Mouse (Mus musculus): ENCODE measurements at regions not wholly inside any gene's neighbourhood (a gene's known extent, or its start where the extent isn't known, plus 50 kb on each side); places are given as distances from the start of the nearest gene placed in this dataset.

DNA sequence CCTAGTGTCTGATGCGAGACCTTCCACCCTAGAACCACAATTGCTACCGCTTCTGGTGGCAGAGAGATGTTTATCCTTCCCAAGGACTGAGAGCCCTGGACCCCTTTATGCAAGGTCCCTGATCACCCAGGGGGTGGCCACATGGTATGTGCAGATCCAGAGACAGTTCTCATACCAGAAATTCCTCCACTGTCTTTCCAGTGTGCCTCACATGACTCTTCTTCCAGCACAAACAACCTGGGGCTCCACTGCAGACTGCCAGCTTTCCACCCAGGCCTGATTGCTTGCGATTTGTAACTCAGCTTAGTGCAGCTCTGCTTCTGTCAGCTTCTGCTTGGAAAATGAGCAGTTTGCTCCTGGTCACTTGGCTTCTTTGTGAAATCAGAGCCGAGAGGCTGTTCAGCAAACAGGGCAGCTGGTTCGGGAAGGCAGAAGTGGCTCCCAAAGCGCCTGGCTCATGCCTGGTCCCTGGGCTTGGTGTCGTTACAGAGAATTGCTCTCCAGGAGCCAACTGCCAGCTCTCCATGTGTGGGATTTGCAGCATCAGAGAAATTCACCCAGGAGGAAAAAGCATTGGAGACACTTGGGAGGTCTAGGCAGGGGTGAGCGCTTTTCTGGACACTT is 174.9 kb upstream of the Lef1 start:
- Histone ChIP-seq H3K4me3 (replicated peaks; ENCODE audit: low read length) (no peak overlapping the region), H3K27ac (no peak overlapping the region), H3K4me2 (replicated peaks) (no peak overlapping the region), H3K27me3 (ENCODE audit: control insufficient read depth, insufficient read depth, low read length) (no peaks in the 10 kb centered on the region), H3K36me3 (replicated peaks; ENCODE audit: control insufficient read depth, insufficient read depth) (no peaks in the 10 kb centered on the region), H3K4me1 (replicated peaks; ENCODE audit: control insufficient read depth, insufficient read depth, low read length) (no peaks in the 10 kb centered on the region), H3K9ac (no peak overlapping the region), H3K9me3 (ENCODE audit: control insufficient read depth, low read length) (no peaks in the 10 kb centered on the region)
- ATAC-seq (ENCODE audit: low FRiP score) (no peak), DNase-seq (ENCODE audit: low spot score) (no peak)
- 75% methylated on average over 8 of the region's 8 CpGs for WGBS

DNA sequence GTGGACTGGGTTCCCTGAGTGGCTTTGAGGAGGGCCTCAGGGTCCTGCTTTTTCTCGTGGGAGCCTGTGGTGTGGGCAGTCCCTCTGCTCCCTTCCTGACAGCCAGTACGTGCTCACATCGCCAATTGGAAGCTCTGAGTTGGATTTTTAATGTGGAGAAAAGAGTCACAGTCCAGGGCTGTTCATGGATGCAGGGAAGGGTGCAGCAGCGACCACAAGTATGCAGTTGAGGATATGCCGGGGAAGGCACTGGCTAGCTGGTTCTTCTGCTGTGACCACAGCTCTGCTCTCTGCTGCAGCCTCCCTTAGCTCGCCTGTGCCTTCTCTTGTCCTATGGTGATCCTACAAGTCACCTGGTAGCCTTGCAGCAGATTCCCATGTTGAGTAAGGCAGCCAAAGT is 177.5 kb upstream of the Lef1 start:
- H3K9ac ChIP-seq = no peak overlapping the region
- H3K4me3 ChIP-seq (replicated peaks; ENCODE audit: low read length) = no peak overlapping the region
- no peaks in the 10 kb centered on the region for H3K36me3 ChIP-seq (replicated peaks; ENCODE audit: control insufficient read depth, insufficient read depth)
- 74% methylated on average over 6 of the region's 6 CpGs for WGBS
- DNase-seq (ENCODE audit: low spot score) (no peak), ATAC-seq (ENCODE audit: low FRiP score) (no peak)
- H3K27ac ChIP-seq = no peak overlapping the region
- H3K27me3 ChIP-seq (ENCODE audit: control insufficient read depth, insufficient read depth, low read length) = no peaks in the 10 kb centered on the region
- no peak overlapping the region for H3K4me2 ChIP-seq (replicated peaks)
- H3K9me3 ChIP-seq (ENCODE audit: control insufficient read depth, low read length) = no peaks in the 10 kb centered on the region
- H3K4me1 ChIP-seq (replicated peaks; ENCODE audit: control insufficient read depth, insufficient read depth, low read length) = no peaks in the 10 kb centered on the region

DNA sequence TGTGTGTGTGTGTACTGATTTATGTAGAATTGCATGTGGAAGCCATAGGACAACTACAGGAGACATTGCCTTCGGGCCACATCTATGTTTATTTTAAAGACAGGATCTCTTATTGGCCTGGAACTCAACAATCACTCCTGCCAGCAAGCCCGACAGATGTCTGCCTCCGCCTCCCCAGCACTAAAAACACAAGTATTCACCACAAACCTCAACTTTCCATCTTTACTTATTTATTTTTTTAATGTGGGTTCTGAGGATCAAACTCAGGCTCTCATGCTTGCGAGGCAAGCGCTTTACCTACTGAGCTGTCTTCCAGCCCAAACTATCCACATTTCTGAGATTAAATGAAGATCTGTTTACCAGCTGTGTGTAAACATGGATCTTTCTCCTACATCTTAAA is 178.0 kb upstream of the Lef1 start:
- H3K27me3 ChIP-seq (ENCODE audit: control insufficient read depth, insufficient read depth, low read length) = no peaks in the 10 kb centered on the region
- WGBS = 98% methylated on average over 5 of the region's 5 CpGs
- DNase-seq (ENCODE audit: low spot score) (no peak), ATAC-seq (ENCODE audit: low FRiP score) (no peak)
- H3K4me3 ChIP-seq (replicated peaks; ENCODE audit: low read length) = no peak overlapping the region
- no peaks in the 10 kb centered on the region for H3K36me3 ChIP-seq (replicated peaks; ENCODE audit: control insufficient read depth, insufficient read depth)
- H3K9ac ChIP-seq = no peak overlapping the region
- no peaks in the 10 kb centered on the region for H3K4me1 ChIP-seq (replicated peaks; ENCODE audit: control insufficient read depth, insufficient read depth, low read length)
- H3K9me3 ChIP-seq (ENCODE audit: control insufficient read depth, low read length) = no peaks in the 10 kb centered on the region
- H3K27ac ChIP-seq = no peak overlapping the region
- H3K4me2 ChIP-seq (replicated peaks) = no peak overlapping the region

DNA sequence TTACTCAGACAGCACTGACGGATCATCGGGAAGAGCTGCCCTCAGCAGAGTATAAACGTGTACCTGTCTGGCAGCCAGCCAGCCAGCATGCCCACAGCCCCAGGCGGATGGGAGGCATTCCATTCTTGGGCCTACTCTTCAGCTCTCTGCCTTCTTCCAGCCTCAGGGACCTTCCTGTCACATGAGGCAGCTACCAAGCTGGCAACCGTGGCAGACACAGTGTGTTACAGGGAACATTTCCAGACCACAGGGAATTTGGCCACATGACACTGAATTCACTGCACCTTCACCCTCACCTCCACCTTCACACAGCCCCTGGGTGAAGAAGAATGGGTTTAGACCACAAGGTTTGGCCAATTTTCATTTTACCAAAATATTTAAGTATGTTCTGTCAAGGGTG is 185.3 kb upstream of the Lef1 start:
- no peak overlapping the region for H3K4me2 ChIP-seq (replicated peaks)
- no peak for DNase-seq (ENCODE audit: low spot score)
- no peak overlapping the region for H3K4me3 ChIP-seq (replicated peaks; ENCODE audit: low read length)
- H3K36me3 ChIP-seq (replicated peaks; ENCODE audit: control insufficient read depth, insufficient read depth) = no peaks in the 10 kb centered on the region
- no peaks in the 10 kb centered on the region for H3K9me3 ChIP-seq (ENCODE audit: control insufficient read depth, low read length)
- H3K27me3 ChIP-seq (ENCODE audit: control insufficient read depth, insufficient read depth, low read length) = no peaks in the 10 kb centered on the region
- WGBS = 59% methylated on average over 5 of the region's 5 CpGs
- H3K27ac ChIP-seq = no peak overlapping the region
- H3K4me1 ChIP-seq (replicated peaks; ENCODE audit: control insufficient read depth, insufficient read depth, low read length) = peaks cover 19% of the 10 kb centered on the region; the same call in 1 of the 2 replicates
- no peak for ATAC-seq (ENCODE audit: low FRiP score)
- no peak overlapping the region for H3K9ac ChIP-seq

DNA sequence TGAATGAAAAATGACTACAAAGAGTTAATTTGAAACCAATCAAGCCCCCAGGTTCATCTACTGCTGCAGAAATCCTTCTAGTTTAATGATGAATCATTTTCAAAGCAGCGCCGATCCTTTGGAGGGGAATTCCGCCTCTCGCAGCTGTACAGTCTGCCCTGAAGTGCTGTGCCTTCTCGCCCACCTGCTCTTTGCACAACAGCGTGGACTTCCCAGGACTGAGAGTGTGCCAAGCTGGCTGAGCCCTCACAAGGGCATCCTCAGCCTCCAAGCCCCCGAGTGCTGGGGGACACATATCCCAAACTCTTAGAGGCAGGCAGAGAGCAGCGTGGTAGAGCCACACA is 186.7 kb upstream of the Lef1 start:
- H3K4me1 ChIP-seq (replicated peaks; ENCODE audit: control insufficient read depth, insufficient read depth, low read length) = peaks cover 19% of the 10 kb centered on the region; the same call in 1 of the 2 replicates
- H3K27me3 ChIP-seq (ENCODE audit: control insufficient read depth, insufficient read depth, low read length) = no peaks in the 10 kb centered on the region
- no peak for ATAC-seq (ENCODE audit: low FRiP score)
- DNase-seq (ENCODE audit: low spot score) = no peak
- peak overlapping the region; percentile 38 for H3K4me2 ChIP-seq (replicated peaks)
- 34% methylated on average over 8 of the region's 8 CpGs for WGBS
- H3K9me3 ChIP-seq (ENCODE audit: control insufficient read depth, low read length) = no peaks in the 10 kb centered on the region
- H3K9ac ChIP-seq = 0 out of 2 replicates have a peak overlapping the region, but pooled peaks have one; percentile 10
- H3K4me3 ChIP-seq (replicated peaks; ENCODE audit: low read length) = no peak overlapping the region; the same call in 1 of the 2 replicates
- H3K27ac ChIP-seq = no peak overlapping the region
- no peaks in the 10 kb centered on the region for H3K36me3 ChIP-seq (replicated peaks; ENCODE audit: control insufficient read depth, insufficient read depth)

DNA sequence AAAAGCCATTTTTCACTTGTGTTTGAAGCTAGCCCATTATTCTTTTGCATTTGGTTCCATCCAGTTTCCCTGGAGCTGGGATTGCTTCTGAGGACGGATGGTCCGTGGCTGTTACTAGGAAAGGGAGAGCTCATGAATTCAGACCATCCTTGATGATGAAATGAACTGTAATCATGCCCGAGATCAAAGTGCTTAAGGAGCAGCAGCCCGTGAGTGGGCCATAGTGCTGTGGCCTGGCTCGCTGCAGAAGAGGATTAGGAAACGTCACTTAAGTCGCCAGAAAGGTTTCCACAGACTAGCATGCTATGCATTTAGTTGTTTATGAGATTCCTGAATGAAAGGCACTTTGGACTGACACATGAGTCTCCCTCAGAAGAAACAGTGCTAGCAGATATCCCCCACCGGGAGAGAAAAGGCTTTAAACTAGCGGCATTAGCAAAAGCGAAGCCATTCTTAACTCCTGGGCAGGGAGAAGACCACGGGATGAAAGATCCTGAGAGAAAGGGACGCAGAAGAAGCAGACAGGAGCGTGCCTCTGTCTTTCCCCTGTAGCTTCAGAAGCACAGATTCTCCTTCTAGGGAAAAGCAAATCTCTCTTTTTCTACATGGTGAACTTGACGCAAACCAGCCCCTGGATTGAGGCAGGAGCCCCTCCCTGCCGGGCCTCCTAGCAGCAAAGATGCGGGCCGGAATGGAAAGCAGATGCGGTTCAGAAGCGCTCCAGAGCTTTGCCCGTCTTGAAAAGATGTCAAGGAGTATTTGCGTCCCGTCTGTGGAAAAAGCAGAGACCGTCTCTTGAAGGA is 187.3 kb upstream of the Lef1 start:
- H3K27ac ChIP-seq = 0 out of 2 replicates have a peak overlapping the region, but pooled peaks have one; percentile 2
- no peaks in the 10 kb centered on the region for H3K27me3 ChIP-seq (ENCODE audit: control insufficient read depth, insufficient read depth, low read length)
- no peak for DNase-seq (ENCODE audit: low spot score)
- no peaks in the 10 kb centered on the region for H3K36me3 ChIP-seq (replicated peaks; ENCODE audit: control insufficient read depth, insufficient read depth)
- WGBS = 23% methylated on average over 23 of the region's 23 CpGs
- ATAC-seq (ENCODE audit: low FRiP score) = no peak
- H3K9ac ChIP-seq = 0 out of 2 replicates have a peak overlapping the region, but pooled peaks have one; percentile 10
- peak overlapping the region; percentile 38 for H3K4me2 ChIP-seq (replicated peaks)
- no peak overlapping the region; the same call in 1 of the 2 replicates for H3K4me3 ChIP-seq (replicated peaks; ENCODE audit: low read length)
- H3K9me3 ChIP-seq (ENCODE audit: control insufficient read depth, low read length) = no peaks in the 10 kb centered on the region
- peaks cover 19% of the 10 kb centered on the region; the same call in 1 of the 2 replicates for H3K4me1 ChIP-seq (replicated peaks; ENCODE audit: control insufficient read depth, insufficient read depth, low read length)

DNA sequence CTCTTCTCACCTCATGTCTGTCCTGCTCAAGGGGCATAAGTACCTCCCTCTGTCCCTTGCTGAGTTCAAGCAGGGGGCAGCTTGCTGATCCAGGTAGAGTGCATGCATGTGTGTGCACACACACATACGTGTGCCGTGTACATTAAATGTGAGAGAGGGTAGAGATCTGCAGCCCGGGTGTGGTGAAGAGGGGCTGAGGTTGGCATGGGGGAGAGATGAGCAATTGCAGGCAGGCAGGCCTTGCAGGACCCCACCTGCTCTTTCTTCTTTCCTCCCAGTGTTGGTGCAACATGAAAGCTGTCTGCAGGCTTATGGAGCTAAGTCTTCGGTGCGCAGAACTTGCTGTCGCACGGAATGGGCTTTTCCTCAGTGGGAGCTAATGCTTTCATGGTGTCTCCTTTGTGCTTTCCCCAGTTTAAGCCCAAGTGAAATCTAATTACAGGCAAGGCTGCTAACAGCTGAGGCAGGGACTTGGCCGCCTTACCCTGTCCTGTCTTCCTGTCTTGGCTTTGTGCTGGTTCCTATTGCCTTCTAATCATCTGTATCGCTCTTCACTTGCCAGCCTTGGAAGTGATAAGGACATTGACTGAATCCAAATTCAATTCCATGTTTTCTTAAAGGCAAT is 188.5 kb upstream of the Lef1 start:
- ATAC-seq (ENCODE audit: low FRiP score) (no peak), DNase-seq (ENCODE audit: low spot score) (no peak)
- H3K4me3 ChIP-seq (replicated peaks; ENCODE audit: low read length) = no peak overlapping the region
- H3K4me2 ChIP-seq (replicated peaks) = no peak overlapping the region
- peaks cover 19% of the 10 kb centered on the region; the same call in 1 of the 2 replicates for H3K4me1 ChIP-seq (replicated peaks; ENCODE audit: control insufficient read depth, insufficient read depth, low read length)
- no peaks in the 10 kb centered on the region for H3K36me3 ChIP-seq (replicated peaks; ENCODE audit: control insufficient read depth, insufficient read depth)
- H3K27ac ChIP-seq = no peak overlapping the region
- WGBS = 76% methylated on average over 9 of the region's 9 CpGs
- H3K27me3 ChIP-seq (ENCODE audit: control insufficient read depth, insufficient read depth, low read length) = no peaks in the 10 kb centered on the region
- no peak overlapping the region for H3K9ac ChIP-seq
- H3K9me3 ChIP-seq (ENCODE audit: control insufficient read depth, low read length) = no peaks in the 10 kb centered on the region

DNA sequence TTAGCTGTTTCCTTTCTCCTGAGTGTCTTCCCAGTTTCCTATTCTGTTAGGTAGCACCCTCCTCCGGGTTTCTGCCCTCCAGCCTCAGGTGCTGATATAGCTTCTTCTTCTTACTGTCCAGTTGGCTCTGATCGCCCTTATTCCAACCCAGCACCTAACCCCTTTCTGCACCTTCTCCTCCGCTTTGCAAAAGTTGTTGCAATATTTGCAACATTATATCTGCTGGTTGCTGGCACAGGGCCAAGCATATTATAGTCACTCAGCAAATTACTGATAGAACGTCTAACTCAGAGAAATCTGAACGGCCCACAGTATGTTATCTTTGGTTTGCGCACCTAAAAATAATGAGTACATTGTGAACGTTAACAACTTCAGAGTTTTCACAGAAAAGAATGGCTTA is 183.6 kb upstream of the Rpl34 start:
- ATAC-seq (ENCODE audit: low FRiP score) = no peak
- H3K27me3 ChIP-seq (ENCODE audit: control insufficient read depth, insufficient read depth, low read length) = no peaks in the 10 kb centered on the region
- H3K9me3 ChIP-seq (ENCODE audit: control insufficient read depth, low read length) = no peaks in the 10 kb centered on the region
- no peak for DNase-seq (ENCODE audit: low spot score)
- 80% methylated on average over 7 of the region's 7 CpGs for WGBS
- H3K27ac ChIP-seq = no peak overlapping the region
- H3K4me2 ChIP-seq (replicated peaks) = no peak overlapping the region
- H3K9ac ChIP-seq = no peak overlapping the region
- H3K4me3 ChIP-seq (replicated peaks; ENCODE audit: low read length) = no peak overlapping the region
- H3K36me3 ChIP-seq (replicated peaks; ENCODE audit: control insufficient read depth, insufficient read depth) = no peaks in the 10 kb centered on the region
- no peaks in the 10 kb centered on the region for H3K4me1 ChIP-seq (replicated peaks; ENCODE audit: control insufficient read depth, insufficient read depth, low read length)

DNA sequence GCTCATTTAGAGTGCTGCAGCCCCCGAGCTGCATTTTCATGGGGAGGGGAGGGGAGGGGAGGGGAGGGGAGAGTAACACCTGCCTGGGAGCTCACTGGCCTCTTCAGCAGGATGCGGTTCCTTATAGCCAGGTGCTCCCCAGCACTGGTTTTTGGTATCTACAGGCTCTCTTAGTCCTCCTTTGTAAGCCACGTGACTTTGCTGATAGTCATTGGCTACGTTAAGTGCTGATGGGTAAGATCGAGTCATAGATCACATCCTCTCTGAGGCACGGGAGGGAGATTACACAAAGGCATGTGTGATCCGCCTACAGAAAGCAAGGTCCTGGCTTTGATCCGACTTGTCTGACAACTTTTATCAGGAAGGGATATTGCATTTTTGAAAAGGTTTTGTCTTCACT is 174.9 kb upstream of the Rpl34 start:
- Histone ChIP-seq H3K4me1 (replicated peaks; ENCODE audit: control insufficient read depth, insufficient read depth, low read length) (no peaks in the 10 kb centered on the region), H3K9me3 (ENCODE audit: control insufficient read depth, low read length) (no peaks in the 10 kb centered on the region), H3K27me3 (ENCODE audit: control insufficient read depth, insufficient read depth, low read length) (no peaks in the 10 kb centered on the region), H3K36me3 (replicated peaks; ENCODE audit: control insufficient read depth, insufficient read depth) (no peaks in the 10 kb centered on the region), H3K27ac (no peak overlapping the region), H3K4me2 (replicated peaks) (no peak overlapping the region), H3K4me3 (replicated peaks; ENCODE audit: low read length) (no peak overlapping the region), H3K9ac (no peak overlapping the region)
- 65% methylated on average over 8 of the region's 8 CpGs for WGBS
- ATAC-seq (ENCODE audit: low FRiP score) = no peak
- DNase-seq (ENCODE audit: low spot score) = no peak

Data from hindbrain, embryonic 14.5 days (tissue).